Mouse (Mus musculus): Measurements from ENCODE around the gene Teddm1a.
"Not testable (repeated sequence)": the region's sequence is repeated elsewhere in the genome, so short reads cannot be mapped to it uniquely, and the experiment has no call there.

The Teddm1a gene

GRCm38 (mm10) chr1:153891442-153891841 is at the start of gene Teddm1a:
Gene Teddm1a (plus strand): TSS chr1:153891742.
- DNase-seq (ENCODE audit: low spot score) = no peak

- no peak for DNase-seq (ENCODE audit: low spot score)
Observed at GRCm38 (mm10) chr1:153842121-153842740, 49.3 kb upstream of the Teddm1a start.

GRCm38 (mm10) chr1:153844042-153844441 is 47.5 kb upstream of the Teddm1a start, which contains the start of gene Rgsl1:
Gene Rgsl1 (minus strand): TSS chr1:153844142.
- no peak for DNase-seq (ENCODE audit: low spot score)

GRCm38 (mm10) chr1:153846420-153846819 is 45.1 kb upstream of the Teddm1a start:
- no peak for DNase-seq (ENCODE audit: low spot score)

- DNase-seq (ENCODE audit: low spot score) = no peak
Observed at GRCm38 (mm10) chr1:153846867-153847266, 44.7 kb upstream of the Teddm1a start.

- DNase-seq (ENCODE audit: low spot score) = not testable (repeated sequence)
Observed at GRCm38 (mm10) chr1:153852696-153853095, 38.8 kb upstream of the Teddm1a start.

GRCm38 (mm10) chr1:153855946-153856345 is 35.6 kb upstream of the Teddm1a start:
- DNase-seq (ENCODE audit: low spot score) = no peak

GRCm38 (mm10) chr1:153874045-153874444 is 17.5 kb upstream of the Teddm1a start, which contains the start of gene Teddm1b:
Gene Teddm1b (plus strand): TSS chr1:153874345.
- no peak for DNase-seq (ENCODE audit: low spot score)

GRCm38 (mm10) chr1:153880391-153880790 is 11.2 kb upstream of the Teddm1a start:
- DNase-seq (ENCODE audit: low spot score) = not testable (repeated sequence)

GRCm38 (mm10) chr1:153886024-153886633 is 5.4 kb upstream of the Teddm1a start:
- no peak for DNase-seq (ENCODE audit: low spot score)

- no peak for DNase-seq (ENCODE audit: low spot score)
Observed at GRCm38 (mm10) chr1:153890121-153890520, 1.4 kb upstream of the Teddm1a start.

- DNase-seq (ENCODE audit: low spot score) = no peak
Observed at GRCm38 (mm10) chr1:153893746-153894145, 2.2 kb downstream of the Teddm1a start.

GRCm38 (mm10) chr1:153894201-153894893 is 2.8 kb downstream of the Teddm1a start:
- DNase-seq (ENCODE audit: low spot score) = no peak

- peak; percentile 77 for DNase-seq (ENCODE audit: low spot score)
Observed at GRCm38 (mm10) chr1:153894979-153895378, 3.4 kb downstream of the Teddm1a start.

GRCm38 (mm10) chr1:153897196-153897595 is 5.7 kb downstream of the Teddm1a start:
- DNase-seq (ENCODE audit: low spot score) = peak; percentile 10

GRCm38 (mm10) chr1:153898989-153899730 is 7.6 kb downstream of the Teddm1a start:
- no peak for DNase-seq (ENCODE audit: low spot score)

GRCm38 (mm10) chr1:153899731-153900380 is 8.3 kb downstream of the Teddm1a start, which contains the start of the genes Glul and Teddm2:
Gene Glul (plus strand): TSS chr1:153899944.
Gene Teddm2 (minus strand): TSS chr1:153900228.
- peak; percentile 99 for DNase-seq (ENCODE audit: low spot score)

GRCm38 (mm10) chr1:153900381-153900780 is 8.8 kb downstream of the Teddm1a start:
- no peak for DNase-seq (ENCODE audit: low spot score)

- no peak for DNase-seq (ENCODE audit: low spot score)
Observed at GRCm38 (mm10) chr1:153900860-153901730, 9.6 kb downstream of the Teddm1a start.

GRCm38 (mm10) chr1:153903006-153903405 is 11.5 kb downstream of the Teddm1a start:
- no peak for DNase-seq (ENCODE audit: low spot score)

GRCm38 (mm10) chr1:153904236-153904635 is 12.7 kb downstream of the Teddm1a start:
- no peak for DNase-seq (ENCODE audit: low spot score)

Data from yolk sac, embryonic 10.5 days (tissue).